Mouse (Mus musculus) urinary bladder, postnatal 0 days (tissue): ENCODE results near the gene Capn11. TPM values are rescaled to one million over a fixed set of nuclear protein-coding genes. Genes with fewer than 3 reads are reported as not detected.

Experiments
- polyA plus RNA-seq: library from polyadenylated mRNA; unstranded; fragments of >200 nt; fragmentation: Nextera tagmentation; extraction: Ambion mirVana; gene quantifications from 2 replicates; pipeline ENCODE4 v1.2.1, GENCODE M21; 2015

Capn11 gene
- polyA plus RNA-seq, result 0.68 and 0.75 TPM in 2 replicates

GRCm38 (mm10) chr17:45659225-45659624, at the start of gene Capn11:
Gene Capn11 (minus strand): TSS chr17:45659325.

GRCm38 (mm10) chr17:45686716-45687115, 27.6 kb upstream of the Capn11 start, which contains the start of gene Tmem63b:
Gene Tmem63b (minus strand): TSS chr17:45686905.

GRCm38 (mm10) chr17:45686093-45686619, 27.0 kb upstream of the Capn11 start, which contains the start of gene Mrpl14:
Gene Mrpl14 (plus strand): TSS chr17:45686322.

GRCm38 (mm10) chr17:45601877-45602304, 57.2 kb downstream of the Capn11 start, which contains the start of gene Mymx:
Gene Mymx (minus strand): TSS chr17:45602102.

GRCm38 (mm10) chr17:45599446-45600242, 59.5 kb downstream of the Capn11 start, which contains the start of gene Slc29a1:
Gene Slc29a1 (minus strand): TSS chr17:45599606.

Other genes starting within 250 kb of the Capn11 start
- 27.1 and 29.6 TPM in 2 replicates for gene Cdc5l, start 225.6 kb downstream of the Capn11 start, polyA plus RNA-seq
- 0.16 TPM in 1 of 2 replicates, not detected in the other for gene Spats1, start 183.9 kb downstream of the Capn11 start, polyA plus RNA-seq
- 6.2 and 7.2 TPM in 2 replicates for gene Aars2, start 152.5 kb downstream of the Capn11 start, polyA plus RNA-seq
- gene Tcte1, start 135.9 kb downstream of the Capn11 start, polyA plus RNA-seq, result 0.13 TPM in 1 of 2 replicates, not detected in the other
- 0.47 and 0.65 TPM in 2 replicates for gene Tmem151b, start 109.6 kb downstream of the Capn11 start, polyA plus RNA-seq
- gene Nfkbie, start 103.6 kb downstream of the Capn11 start, polyA plus RNA-seq, result 3.5 and 3.8 TPM in 2 replicates
- gene Slc35b2, start 95.5 kb downstream of the Capn11 start, polyA plus RNA-seq, result 87.4 and 92.8 TPM in 2 replicates
- gene Hsp90ab1, start 86.1 kb downstream of the Capn11 start, polyA plus RNA-seq, result 876 and 897 TPM in 2 replicates
- gene Slc29a1, start 59.7 kb downstream of the Capn11 start, polyA plus RNA-seq, result 106 and 125 TPM in 2 replicates
- gene Mymx, start 57.2 kb downstream of the Capn11 start, polyA plus RNA-seq, result not detected in 2 replicates
- 166 and 175 TPM in 2 replicates for gene Mrpl14, start 27.0 kb upstream of the Capn11 start, polyA plus RNA-seq
- 31.0 and 31.1 TPM in 2 replicates for gene Tmem63b, start 27.6 kb upstream of the Capn11 start, polyA plus RNA-seq
- not detected in 2 replicates for gene 1600014C23Rik, start 74.5 kb upstream of the Capn11 start, polyA plus RNA-seq